Mouse (Mus musculus): ENCODE measurements around the gene Gm15319. TPM values are rescaled to one million over a fixed set of nuclear protein-coding genes. Genes with fewer than 3 reads are reported as not detected.
"Not testable (repeated sequence)": the region's sequence is repeated elsewhere in the genome, so short reads cannot be mapped to it uniquely, and the experiment has no call there.

Gene Gm15319
- polyA plus RNA-seq, 1 experiment from 2014 or later, result not detected

GRCm38 (mm10) chr8:20378786-20379649, 16.0 kb upstream of the Gm15319 start:
- not testable (repeated sequence) for H3K36me3 ChIP-seq; DNase-seq (ENCODE audit: low spot score); H3K4me1 ChIP-seq (replicated peaks); H3K27me3 ChIP-seq (ENCODE audit: insufficient read depth, poor library complexity, severe bottlenecking); H3K9me3 ChIP-seq; H3K4me3 ChIP-seq; H3K27ac ChIP-seq
- 85% methylated on average over 4 of the region's 8 CpGs for WGBS

- not testable (repeated sequence) for DNase-seq (ENCODE audit: low spot score); H3K27me3 ChIP-seq (ENCODE audit: insufficient read depth, poor library complexity, severe bottlenecking); H3K4me3 ChIP-seq; H3K36me3 ChIP-seq; H3K4me1 ChIP-seq (replicated peaks); H3K9me3 ChIP-seq; H3K27ac ChIP-seq
- 85% methylated on average over 6 of the region's 8 CpGs for WGBS
These were observed 15.3 kb upstream of the Gm15319 start for GRCm38 (mm10) chr8:20378353-20378752.

GRCm38 (mm10) chr8:20375698-20376097, 12.7 kb upstream of the Gm15319 start:
- H3K9me3 ChIP-seq; H3K27me3 ChIP-seq (ENCODE audit: insufficient read depth, poor library complexity, severe bottlenecking); DNase-seq (ENCODE audit: low spot score); H3K4me3 ChIP-seq; H3K27ac ChIP-seq; H3K36me3 ChIP-seq; H3K4me1 ChIP-seq (replicated peaks): not testable (repeated sequence)
- no CpG with 5 or more reads among the region's 3 CpGs for WGBS

- WGBS, result 88% methylated on average over 5 of the region's 5 CpGs
- H3K9me3 ChIP-seq; H3K36me3 ChIP-seq; H3K4me3 ChIP-seq; DNase-seq (ENCODE audit: low spot score); H3K27ac ChIP-seq; H3K27me3 ChIP-seq (ENCODE audit: insufficient read depth, poor library complexity, severe bottlenecking); H3K4me1 ChIP-seq (replicated peaks): not testable (repeated sequence)
These were observed 6.6 kb downstream of the Gm15319 start for GRCm38 (mm10) chr8:20356386-20356785.

- not testable (repeated sequence) for H3K27ac ChIP-seq; H3K27me3 ChIP-seq (ENCODE audit: insufficient read depth, poor library complexity, severe bottlenecking); H3K9me3 ChIP-seq; H3K4me3 ChIP-seq; H3K36me3 ChIP-seq; H3K4me1 ChIP-seq (replicated peaks); DNase-seq (ENCODE audit: low spot score)
- 88% methylated on average over 2 of the region's 3 CpGs for WGBS
These were observed 9.4 kb downstream of the Gm15319 start for GRCm38 (mm10) chr8:20353579-20353978.

GRCm38 (mm10) chr8:20302759-20303158, 60.3 kb downstream of the Gm15319 start:
- not testable (repeated sequence) for DNase-seq (ENCODE audit: low spot score); H3K27me3 ChIP-seq (ENCODE audit: insufficient read depth, poor library complexity, severe bottlenecking); H3K36me3 ChIP-seq; H3K4me1 ChIP-seq (replicated peaks); H3K4me3 ChIP-seq; H3K9me3 ChIP-seq; H3K27ac ChIP-seq
- 91% methylated on average over 5 of the region's 6 CpGs for WGBS

DNA sequence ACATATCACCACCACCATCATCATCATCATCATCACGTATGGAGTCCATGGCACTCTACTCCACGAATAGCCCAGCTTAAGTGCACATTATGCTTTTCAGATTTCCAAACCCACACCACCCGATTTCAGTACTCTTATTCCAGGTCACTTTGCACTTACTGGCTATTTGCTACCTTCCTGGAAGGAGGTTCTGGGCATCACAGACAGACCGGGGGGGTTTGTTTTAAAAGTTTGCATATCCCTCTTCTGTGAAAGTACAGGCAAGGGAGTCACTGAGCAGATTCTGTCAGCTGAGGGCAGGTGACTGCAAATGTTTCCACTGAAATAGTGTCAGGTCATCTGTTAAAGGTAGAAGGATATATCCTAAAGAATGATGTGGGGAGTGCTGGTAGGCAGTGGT, 63.0 kb downstream of the Gm15319 start:
- H3K4me3 ChIP-seq; DNase-seq (ENCODE audit: low spot score); H3K27me3 ChIP-seq (ENCODE audit: insufficient read depth, poor library complexity, severe bottlenecking); H3K4me1 ChIP-seq (replicated peaks); H3K36me3 ChIP-seq; H3K27ac ChIP-seq; H3K9me3 ChIP-seq: not testable (repeated sequence)
- 80% methylated on average over 4 of the region's 4 CpGs for WGBS

DNA sequence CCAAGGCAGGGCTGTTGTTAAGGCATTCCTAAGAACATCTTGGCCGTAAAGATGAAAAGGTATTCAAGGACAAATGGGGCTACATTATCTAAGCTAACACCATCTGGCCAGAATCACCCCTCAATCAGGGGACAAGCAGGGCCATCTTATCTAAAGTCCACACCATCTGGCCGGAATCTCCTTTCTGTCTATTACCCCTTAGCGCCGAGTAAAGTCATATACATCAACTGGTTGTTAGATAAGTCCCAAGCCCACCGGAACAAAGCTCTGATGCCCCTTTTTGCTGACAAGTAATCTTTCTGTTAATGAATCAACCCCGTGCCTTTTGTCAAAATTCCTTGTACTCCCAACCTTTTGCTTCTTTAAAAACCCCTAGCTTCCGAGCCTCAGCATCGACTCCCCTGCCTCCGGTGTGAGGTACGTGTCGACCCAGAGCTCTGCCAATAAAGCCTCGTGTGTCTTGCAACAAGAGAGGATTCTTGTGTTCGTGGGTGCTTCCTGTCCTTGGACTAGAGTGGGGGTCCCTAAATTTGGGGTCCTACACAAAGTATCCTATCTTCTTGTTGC, 65.0 kb downstream of the Gm15319 start:
- not testable (repeated sequence) for H3K36me3 ChIP-seq; H3K4me3 ChIP-seq; H3K27ac ChIP-seq; H3K9me3 ChIP-seq; H3K27me3 ChIP-seq (ENCODE audit: insufficient read depth, poor library complexity, severe bottlenecking); H3K4me1 ChIP-seq (replicated peaks); DNase-seq (ENCODE audit: low spot score)
- 83% methylated on average over 13 of the region's 13 CpGs for WGBS

- not testable (repeated sequence) for H3K36me3 ChIP-seq
These were observed 66.0 kb downstream of the Gm15319 start for GRCm38 (mm10) chr8:20296803-20297702.

DNA sequence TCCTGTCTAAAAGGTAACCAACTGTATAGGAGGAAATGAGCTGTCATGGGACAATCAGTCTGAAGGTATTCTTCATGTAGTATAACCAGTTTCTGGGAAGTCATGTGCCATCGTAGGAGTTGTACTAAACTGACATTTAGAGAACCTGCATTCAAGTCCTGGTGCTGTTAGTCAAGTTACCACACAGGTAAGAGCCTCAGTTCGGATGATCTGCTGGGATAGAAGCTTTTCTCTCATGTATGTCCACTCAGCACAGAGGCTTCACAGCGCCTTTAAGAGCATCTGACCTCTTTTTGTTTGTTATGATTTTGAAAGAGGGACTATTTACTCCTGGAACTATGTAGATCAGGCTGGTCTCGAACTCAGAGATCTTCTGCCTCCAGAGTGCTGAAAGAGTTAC, 67.1 kb downstream of the Gm15319 start:
- WGBS, result 95% methylated on average over 3 of the region's 4 CpGs
- H3K9me3 ChIP-seq; DNase-seq (ENCODE audit: low spot score); H3K4me3 ChIP-seq; H3K27me3 ChIP-seq (ENCODE audit: insufficient read depth, poor library complexity, severe bottlenecking); H3K4me1 ChIP-seq (replicated peaks); H3K27ac ChIP-seq; H3K36me3 ChIP-seq: not testable (repeated sequence)

More at GRCm38 (mm10) chr8:20296803-20297702, 66.0 kb downstream of the Gm15319 start:
- 13% methylated on average over 72 of the region's 73 CpGs for WGBS
- H3K4me1 ChIP-seq (replicated peaks); H3K27me3 ChIP-seq (ENCODE audit: insufficient read depth, poor library complexity, severe bottlenecking); H3K9me3 ChIP-seq: not testable (repeated sequence)
- H3K4me3 ChIP-seq, result peak overlapping the region; percentile 64
- DNase-seq (ENCODE audit: low spot score), result peak; percentile 78
- peak overlapping the region; percentile 91 for H3K27ac ChIP-seq

GRCm38 (mm10) chr8:20294826-20295225, 68.2 kb downstream of the Gm15319 start:
- not testable (repeated sequence) for H3K27me3 ChIP-seq (ENCODE audit: insufficient read depth, poor library complexity, severe bottlenecking); H3K9me3 ChIP-seq; H3K4me1 ChIP-seq (replicated peaks); H3K27ac ChIP-seq; H3K36me3 ChIP-seq; H3K4me3 ChIP-seq; DNase-seq (ENCODE audit: low spot score)
- WGBS, result 92% methylated on average over 4 of the region's 4 CpGs

DNA sequence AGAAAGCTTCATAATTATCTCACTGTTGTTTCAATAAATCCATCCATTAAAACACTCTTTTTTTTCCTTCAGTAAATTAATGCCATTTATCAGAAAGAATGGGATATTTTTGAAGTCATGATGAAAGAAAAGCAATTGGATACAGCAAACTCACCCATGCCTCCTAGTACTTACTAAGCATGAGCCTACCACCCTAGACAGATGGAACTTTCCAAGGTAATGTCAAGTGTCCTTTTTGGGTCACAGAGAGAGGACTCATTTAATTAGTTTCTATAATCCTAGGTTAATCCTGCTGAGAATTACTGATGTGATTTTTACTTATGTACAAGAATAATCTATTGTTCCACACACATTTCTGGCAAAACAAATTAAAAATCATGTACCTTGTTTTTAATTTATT, 69.0 kb downstream of the Gm15319 start:
- not testable (repeated sequence) for H3K27ac ChIP-seq; H3K27me3 ChIP-seq (ENCODE audit: insufficient read depth, poor library complexity, severe bottlenecking)

DNA sequence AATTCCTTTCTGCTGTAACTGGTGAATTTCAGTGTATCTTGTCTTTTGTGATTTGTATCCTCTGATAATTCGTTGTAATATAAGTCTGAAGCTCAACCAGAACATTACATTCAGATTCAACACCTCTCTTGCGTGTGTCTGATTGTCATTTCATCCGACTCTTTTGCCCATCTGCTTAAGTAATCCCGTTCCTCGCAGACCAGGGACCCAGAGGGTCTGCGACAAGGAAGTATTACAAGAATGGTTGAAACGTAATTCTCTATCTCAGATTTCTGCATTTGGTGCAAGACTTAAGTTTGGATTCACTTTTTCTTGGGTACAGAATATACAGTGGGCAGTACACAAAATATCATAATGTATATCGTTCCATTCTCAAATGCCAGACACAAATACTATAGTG, 73.0 kb downstream of the Gm15319 start:
- not testable (repeated sequence) for H3K27me3 ChIP-seq (ENCODE audit: insufficient read depth, poor library complexity, severe bottlenecking); DNase-seq (ENCODE audit: low spot score); H3K27ac ChIP-seq; H3K4me3 ChIP-seq; H3K36me3 ChIP-seq; H3K9me3 ChIP-seq; H3K4me1 ChIP-seq (replicated peaks)
- WGBS, result 90% methylated on average over 5 of the region's 8 CpGs

More for the DNA sequence above, 69.0 kb downstream of the Gm15319 start:
- not testable (repeated sequence) for H3K4me3 ChIP-seq; H3K4me1 ChIP-seq (replicated peaks); DNase-seq (ENCODE audit: low spot score); H3K36me3 ChIP-seq; H3K9me3 ChIP-seq

Measured in hindbrain, embryonic 10.5 days (tissue).